Comparison of ENCODE assay signal across 20 mouse cellular contexts in the genomic region with DNA sequence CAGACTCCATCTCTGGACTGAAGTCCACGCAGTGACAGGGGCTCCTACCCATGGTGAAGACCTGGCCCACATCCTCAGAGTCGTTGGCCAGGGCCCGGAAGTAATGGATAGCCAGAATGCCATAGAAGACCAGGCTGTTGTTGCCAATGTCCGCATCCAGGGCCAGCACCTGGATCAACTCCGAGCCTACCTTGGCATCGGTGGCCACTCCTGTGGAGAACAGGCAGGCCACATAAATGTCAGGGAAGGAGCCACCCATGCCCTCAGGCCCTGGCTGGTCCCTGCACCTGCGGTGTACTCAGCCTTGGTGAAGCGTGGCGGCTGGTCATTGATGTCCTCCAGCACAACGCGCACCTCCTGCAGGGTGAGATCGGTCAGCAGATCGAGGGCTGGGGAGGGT.
"Had no signal": no experiment of that assay in that cellular context is flagged by ENCODE, and none has a peak within 500 bp of the region (broad histone marks: within the 10 kb centered on the region; RNA-seq: fewer than 3 reads in every experiment).

No protein-coding gene starts in this region.

- H3K36me3 ChIP-seq: limb, embryonic 12.5 days; limb, embryonic 15.5 days; midbrain, embryonic 13.5 days; neural tube, embryonic 13.5 days had no signal

- DNase-seq: kidney, postnatal 36 days; layer of hippocampus, postnatal 36 days; left cerebral cortex, postnatal 4 days; liver, postnatal 0 days; lung, embryonic 14.5 days; retina, postnatal 1 day; right cerebral cortex, postnatal 25 days; thymus, adult 2 months; thymus, postnatal 14 days had no signal

- H3K9ac ChIP-seq: limb, embryonic 12.5 days; limb, embryonic 15.5 days; liver, embryonic 14.5 days; liver, postnatal 0 days; lung, embryonic 14.5 days; midbrain, embryonic 13.5 days; neural tube, embryonic 13.5 days had no signal

- H3K4me3 ChIP-seq: limb, embryonic 12.5 days; limb, embryonic 15.5 days; midbrain, embryonic 13.5 days; myocyte; neural tube, embryonic 13.5 days had no signal

- H3K4me2 ChIP-seq: limb, embryonic 12.5 days; limb, embryonic 15.5 days; liver, embryonic 11.5 days; lung, embryonic 14.5 days; midbrain, embryonic 13.5 days; neural tube, embryonic 13.5 days had no signal

- H3K27ac ChIP-seq: kidney, postnatal 0 days; limb, embryonic 12.5 days; limb, embryonic 15.5 days; liver, embryonic 14.5 days; macrophage; midbrain, embryonic 13.5 days; neural tube, embryonic 13.5 days had no signal

- H3K9me3 ChIP-seq: limb, embryonic 12.5 days; limb, embryonic 15.5 days; midbrain, embryonic 13.5 days; neural tube, embryonic 13.5 days had no signal

- ATAC-seq: liver, postnatal 0 days; lung, postnatal 0 days; midbrain, embryonic 13.5 days; midbrain, embryonic 16.5 days had no signal

- H3K4me1 ChIP-seq: limb, embryonic 12.5 days; limb, embryonic 15.5 days; midbrain, embryonic 13.5 days; neural tube, embryonic 13.5 days had no signal

- H3K27me3 ChIP-seq: limb, embryonic 12.5 days; limb, embryonic 15.5 days; midbrain, embryonic 13.5 days; neural tube, embryonic 13.5 days had no signal
